Mouse (Mus musculus): ENCODE measurements around the gene Spint5. TPM values are rescaled to one million over a fixed set of nuclear protein-coding genes. Genes with fewer than 3 reads are reported as not detected.
A peak's percentile ranks its signal among the peaks of the same experiment; 100 is the strongest.

The Spint5 gene
- polyA plus RNA-seq, 1 experiment from 2014 or later = not detected

DNA sequence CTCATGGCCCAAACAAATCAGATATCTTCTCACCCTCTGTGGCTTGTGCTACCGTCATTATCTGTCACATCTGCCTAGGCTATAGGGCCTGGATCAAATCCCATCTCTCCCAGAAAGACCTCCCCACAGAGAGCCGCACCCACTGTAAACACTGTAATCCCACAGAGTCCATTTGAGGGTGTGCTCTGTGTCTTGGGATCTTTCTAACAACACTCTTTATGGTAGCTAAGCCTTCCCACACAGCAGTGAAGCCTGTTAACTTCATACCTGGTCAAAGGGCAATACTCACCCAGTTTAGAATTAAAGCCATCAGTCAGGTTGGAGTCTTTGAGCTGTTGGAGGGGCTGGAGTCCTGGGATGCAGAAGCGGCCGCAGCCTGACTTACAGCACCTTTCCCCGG, 16.6 kb downstream of the Spint5 start:
- Histone ChIP-seq H3K4me1 (ENCODE audit: control insufficient read depth, insufficient read depth, low read length) (no peaks in the 10 kb centered on the region), H3K9ac (replicated peaks; ENCODE audit: low read depth, low read length) (no peak overlapping the region), H3K27ac (ENCODE audit: low read depth, low read length) (no peak overlapping the region), H3K36me3 (ENCODE audit: control insufficient read depth, insufficient read depth, low read length) (no peaks in the 10 kb centered on the region), H3K4me3 (ENCODE audit: low read depth, low read length) (no peak overlapping the region), H3K9me3 (ENCODE audit: control insufficient read depth, low read length) (no peaks in the 10 kb centered on the region), H3K4me2 (ENCODE audit: low read depth, low read length) (no peak overlapping the region), H3K27me3 (ENCODE audit: control insufficient read depth, insufficient read depth, low read length) (no peaks in the 10 kb centered on the region)
- ATAC-seq (ENCODE audit: low read depth) = no peak
- 82% methylated on average over 5 of the region's 5 CpGs for WGBS

DNA sequence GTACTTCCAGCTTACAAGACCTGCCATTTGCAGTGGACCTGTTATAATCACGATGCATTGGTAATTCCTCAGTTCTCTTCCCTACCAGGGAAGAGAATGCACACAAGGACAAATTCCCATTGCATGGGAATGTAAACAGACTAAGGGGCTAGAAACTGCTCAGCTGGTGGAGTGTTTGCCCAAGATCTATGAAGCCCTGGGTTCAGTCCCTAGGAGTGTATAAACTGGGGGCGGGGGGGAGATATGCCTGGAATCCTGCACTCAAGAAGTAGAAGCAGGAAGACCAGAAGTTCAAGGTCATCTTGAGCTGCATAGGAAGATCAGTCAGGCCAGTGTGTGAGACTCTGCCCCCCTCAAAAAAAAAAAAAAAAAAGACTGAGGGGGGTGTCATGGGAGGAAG, 18.2 kb downstream of the Spint5 start:
- Histone ChIP-seq H3K4me2 (ENCODE audit: low read depth, low read length) (no peak overlapping the region), H3K4me1 (ENCODE audit: control insufficient read depth, insufficient read depth, low read length) (no peaks in the 10 kb centered on the region), H3K27ac (ENCODE audit: low read depth, low read length) (no peak overlapping the region), H3K36me3 (ENCODE audit: control insufficient read depth, insufficient read depth, low read length) (no peaks in the 10 kb centered on the region), H3K4me3 (ENCODE audit: low read depth, low read length) (no peak overlapping the region), H3K27me3 (ENCODE audit: control insufficient read depth, insufficient read depth, low read length) (no peaks in the 10 kb centered on the region), H3K9ac (replicated peaks; ENCODE audit: low read depth, low read length) (no peak overlapping the region), H3K9me3 (ENCODE audit: control insufficient read depth, low read length) (no peaks in the 10 kb centered on the region)
- ATAC-seq (ENCODE audit: low read depth) = no peak
- 76% methylated on average over 2 of the region's 2 CpGs for WGBS

DNA sequence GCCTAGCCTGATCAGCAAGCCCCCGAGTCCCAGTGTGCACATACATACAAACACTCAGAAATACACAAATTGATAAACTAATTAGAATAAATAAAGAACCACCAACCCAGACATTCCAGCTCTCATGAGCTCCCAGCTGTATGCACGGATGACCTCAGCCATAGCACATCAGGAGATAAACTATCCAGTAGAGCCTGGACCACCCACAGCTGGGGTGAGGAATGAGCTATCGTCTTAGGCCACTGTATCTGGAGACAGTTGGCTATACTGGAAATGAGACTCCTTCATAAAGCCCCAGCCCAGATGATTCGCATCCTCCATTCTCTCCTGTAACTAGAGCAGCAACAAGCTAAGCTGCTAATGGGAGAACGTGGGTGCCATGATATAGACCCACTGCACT, 19.7 kb downstream of the Spint5 start:
- Histone ChIP-seq H3K9ac (replicated peaks; ENCODE audit: low read depth, low read length) (no peak overlapping the region), H3K27ac (ENCODE audit: low read depth, low read length) (no peak overlapping the region), H3K9me3 (ENCODE audit: control insufficient read depth, low read length) (no peaks in the 10 kb centered on the region), H3K4me1 (ENCODE audit: control insufficient read depth, insufficient read depth, low read length) (no peaks in the 10 kb centered on the region), H3K36me3 (ENCODE audit: control insufficient read depth, insufficient read depth, low read length) (no peaks in the 10 kb centered on the region), H3K4me2 (ENCODE audit: low read depth, low read length) (no peak overlapping the region), H3K27me3 (ENCODE audit: control insufficient read depth, insufficient read depth, low read length) (no peaks in the 10 kb centered on the region), H3K4me3 (ENCODE audit: low read depth, low read length) (no peak overlapping the region)
- ATAC-seq (ENCODE audit: low read depth) = no peak
- 86% methylated on average over 5 of the region's 5 CpGs for WGBS

DNA sequence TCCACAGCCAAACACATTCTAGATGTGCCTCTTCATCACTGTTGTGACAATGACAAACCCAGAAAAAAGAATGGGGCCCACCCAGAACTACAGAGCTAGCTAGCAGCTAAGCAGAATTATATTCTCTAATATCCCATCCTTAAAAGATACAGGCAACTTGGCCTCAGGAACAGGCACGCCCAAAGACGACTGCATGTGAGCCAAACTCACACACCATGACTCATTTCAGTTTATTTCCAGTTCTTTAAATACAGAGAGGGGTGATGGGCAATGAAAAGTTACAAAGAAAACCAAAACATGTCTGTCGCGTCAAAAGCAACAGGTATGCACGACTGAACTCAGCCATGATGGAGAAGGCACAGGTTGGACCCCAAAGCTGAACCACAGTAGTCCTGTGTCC, 20.3 kb downstream of the Spint5 start:
- Histone ChIP-seq H3K4me2 (ENCODE audit: low read depth, low read length) (no peak overlapping the region), H3K9ac (replicated peaks; ENCODE audit: low read depth, low read length) (no peak overlapping the region), H3K9me3 (ENCODE audit: control insufficient read depth, low read length) (no peaks in the 10 kb centered on the region), H3K36me3 (ENCODE audit: control insufficient read depth, insufficient read depth, low read length) (no peaks in the 10 kb centered on the region), H3K4me3 (ENCODE audit: low read depth, low read length) (no peak overlapping the region), H3K27ac (ENCODE audit: low read depth, low read length) (no peak overlapping the region), H3K27me3 (ENCODE audit: control insufficient read depth, insufficient read depth, low read length) (no peaks in the 10 kb centered on the region), H3K4me1 (ENCODE audit: control insufficient read depth, insufficient read depth, low read length) (no peaks in the 10 kb centered on the region)
- no peak for ATAC-seq (ENCODE audit: low read depth)
- WGBS = 92% methylated on average over 5 of the region's 5 CpGs

DNA sequence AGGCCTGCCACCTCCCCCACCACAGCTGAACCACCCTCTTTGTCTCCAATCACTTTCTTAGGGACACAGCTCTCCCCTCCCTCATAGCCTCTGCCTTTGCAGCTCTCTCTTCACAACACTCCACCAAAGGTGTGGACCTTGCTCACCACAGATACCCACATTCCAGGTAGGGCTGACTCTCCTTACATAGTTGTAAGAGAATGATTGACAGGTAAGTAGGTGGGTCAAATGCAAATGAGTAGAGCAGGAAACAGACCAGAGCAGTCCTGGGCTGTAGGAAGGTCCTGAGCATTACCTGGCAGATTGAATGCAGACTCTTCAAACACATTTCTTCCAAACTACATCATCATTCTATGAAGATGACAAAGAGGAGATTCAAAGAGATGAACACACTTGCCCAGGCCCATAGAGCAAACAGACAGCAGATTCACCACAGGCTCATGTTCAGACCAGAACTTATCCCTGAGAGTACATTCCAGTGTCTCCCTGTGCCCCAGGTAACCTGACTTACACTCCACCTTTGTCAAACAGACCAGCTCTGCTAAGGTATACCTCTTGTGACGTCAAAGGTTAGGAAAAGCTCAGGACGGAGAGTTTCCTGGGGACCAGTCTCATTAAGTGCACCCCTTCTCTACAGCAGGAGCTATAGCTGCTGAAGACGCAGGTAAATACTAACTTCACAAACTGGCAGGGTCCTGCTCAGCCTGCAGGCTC, 22.4 kb downstream of the Spint5 start:
- no peaks in the 10 kb centered on the region for H3K4me1 ChIP-seq (ENCODE audit: control insufficient read depth, insufficient read depth, low read length)
- no peak overlapping the region for H3K4me2 ChIP-seq (ENCODE audit: low read depth, low read length)
- H3K9ac ChIP-seq (replicated peaks; ENCODE audit: low read depth, low read length) = no peak overlapping the region
- no peak overlapping the region for H3K4me3 ChIP-seq (ENCODE audit: low read depth, low read length)
- WGBS = 73% methylated on average over 3 of the region's 3 CpGs
- H3K36me3 ChIP-seq (ENCODE audit: control insufficient read depth, insufficient read depth, low read length) = no peaks in the 10 kb centered on the region
- ATAC-seq (ENCODE audit: low read depth) = no peak
- no peaks in the 10 kb centered on the region for H3K9me3 ChIP-seq (ENCODE audit: control insufficient read depth, low read length)
- H3K27me3 ChIP-seq (ENCODE audit: control insufficient read depth, insufficient read depth, low read length) = no peaks in the 10 kb centered on the region
- no peak overlapping the region for H3K27ac ChIP-seq (ENCODE audit: low read depth, low read length)

DNA sequence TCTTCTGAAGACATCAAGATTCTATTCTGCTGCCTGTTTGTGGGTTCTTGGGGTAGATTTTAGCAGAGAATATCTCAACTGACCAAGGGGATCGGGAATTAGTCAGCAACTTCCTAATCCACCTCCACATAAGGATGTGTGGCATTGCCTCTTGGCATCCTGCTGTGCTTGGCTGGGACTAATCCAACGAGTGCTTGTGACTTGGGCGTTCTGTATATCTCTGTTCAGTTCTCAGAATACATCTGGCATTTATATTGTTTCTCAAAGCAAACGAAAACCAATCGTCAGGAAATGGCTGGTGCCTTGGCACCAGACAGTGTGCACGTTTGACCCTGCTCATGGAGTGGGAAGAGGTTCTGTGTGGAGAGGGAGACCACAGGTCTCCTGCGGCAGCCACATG, 24.8 kb downstream of the Spint5 start:
- no peaks in the 10 kb centered on the region for H3K9me3 ChIP-seq (ENCODE audit: control insufficient read depth, low read length)
- no peaks in the 10 kb centered on the region for H3K36me3 ChIP-seq (ENCODE audit: control insufficient read depth, insufficient read depth, low read length)
- H3K4me3 ChIP-seq (ENCODE audit: low read depth, low read length) = no peak overlapping the region
- no peak for ATAC-seq (ENCODE audit: low read depth)
- 72% methylated on average over 7 of the region's 7 CpGs for WGBS
- peaks cover under 1% of the 10 kb centered on the region for H3K4me1 ChIP-seq (ENCODE audit: control insufficient read depth, insufficient read depth, low read length)
- no peak overlapping the region for H3K4me2 ChIP-seq (ENCODE audit: low read depth, low read length)
- no peak overlapping the region for H3K9ac ChIP-seq (replicated peaks; ENCODE audit: low read depth, low read length)
- H3K27me3 ChIP-seq (ENCODE audit: control insufficient read depth, insufficient read depth, low read length) = no peaks in the 10 kb centered on the region
- H3K27ac ChIP-seq (ENCODE audit: low read depth, low read length) = no peak overlapping the region

DNA sequence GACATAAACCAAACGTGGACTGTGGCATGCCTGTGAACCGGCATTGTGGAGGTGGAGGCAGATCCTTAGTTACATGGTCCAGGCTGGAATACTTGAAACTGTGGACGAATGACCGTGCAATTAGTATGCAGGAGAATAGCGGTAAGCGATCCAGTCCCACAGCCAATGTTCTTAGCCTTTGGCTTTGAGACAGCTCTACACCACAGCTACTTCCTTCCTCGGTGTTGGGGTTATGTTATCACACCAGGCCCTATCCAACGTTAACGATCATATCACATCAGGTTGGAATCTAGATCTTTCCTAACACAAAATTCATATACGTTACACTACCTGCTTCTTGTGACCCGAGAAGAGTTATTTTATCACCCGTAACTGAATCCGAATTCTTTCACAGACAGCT, 29.9 kb downstream of the Spint5 start:
- no peaks in the 10 kb centered on the region for H3K9me3 ChIP-seq (ENCODE audit: control insufficient read depth, low read length)
- WGBS = 76% methylated on average over 13 of the region's 13 CpGs
- H3K4me2 ChIP-seq (ENCODE audit: low read depth, low read length) = peak overlapping the region; percentile 67
- no peaks in the 10 kb centered on the region; the same call in 1 of the 2 replicates for H3K27me3 ChIP-seq (ENCODE audit: control insufficient read depth, insufficient read depth, low read length)
- peaks cover 10% of the 10 kb centered on the region; the same call in 1 of the 2 replicates for H3K36me3 ChIP-seq (ENCODE audit: control insufficient read depth, insufficient read depth, low read length)
- ATAC-seq (ENCODE audit: low read depth) = no peak
- H3K4me1 ChIP-seq (ENCODE audit: control insufficient read depth, insufficient read depth, low read length) = peaks cover 21% of the 10 kb centered on the region
- H3K27ac ChIP-seq (ENCODE audit: low read depth, low read length) = no peak overlapping the region
- peak overlapping the region; percentile 92; the same call in 1 of the 2 replicates for H3K9ac ChIP-seq (replicated peaks; ENCODE audit: low read depth, low read length)
- H3K4me3 ChIP-seq (ENCODE audit: low read depth, low read length) = peak overlapping the region; percentile 87

DNA sequence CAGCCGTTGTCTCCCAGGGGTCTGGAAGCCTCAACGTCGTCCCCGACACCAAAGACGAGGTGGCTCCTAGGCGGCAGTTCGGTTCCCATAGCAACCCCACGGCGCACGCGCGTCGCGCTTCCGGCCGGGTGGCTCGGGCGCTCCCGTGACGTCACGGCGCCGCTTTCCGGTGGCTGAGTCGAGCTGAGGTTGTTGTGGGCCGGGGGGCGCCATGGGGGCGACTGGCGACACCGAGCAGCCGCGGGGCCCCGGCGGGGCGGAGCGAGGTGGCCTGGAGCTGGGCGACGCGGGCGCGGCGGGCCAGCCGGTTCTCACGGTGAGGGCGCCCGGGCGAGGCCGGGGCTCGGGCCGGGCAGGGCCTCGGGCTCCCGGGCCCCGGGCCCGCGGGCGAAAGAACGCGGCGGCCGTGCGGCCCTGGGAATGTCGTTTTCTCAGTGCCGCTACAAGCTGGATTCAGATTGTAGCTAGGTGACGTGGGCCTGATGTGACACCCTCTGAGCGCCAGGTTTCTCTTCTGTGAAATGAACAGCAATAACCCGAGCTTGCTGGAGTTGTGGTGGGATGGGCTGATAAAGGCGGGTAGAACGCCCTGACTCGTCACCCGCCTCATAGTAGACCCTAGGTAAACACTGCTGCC, 30.9 kb downstream of the Spint5 start, which contains the start of the genes Wfdc3 and Dnttip1:
TSS of gene Wfdc3 (minus strand) at position 89 of the 637 bp plus-strand sequence.
TSS of gene Dnttip1 (plus strand) at position 141 of the 637 bp plus-strand sequence.
- Histone ChIP-seq H3K4me3 (ENCODE audit: low read depth, low read length) (peak within 1 kb of the TSS; percentile 87), H3K27me3 (ENCODE audit: control insufficient read depth, insufficient read depth, low read length) (no peaks in the 10 kb centered on the region; the same call in 1 of the 2 replicates), H3K4me2 (ENCODE audit: low read depth, low read length) (peak within 1 kb of the TSS; percentile 67), H3K4me1 (ENCODE audit: control insufficient read depth, insufficient read depth, low read length) (peaks cover 21% of the 10 kb centered on the region), H3K27ac (ENCODE audit: low read depth, low read length) (peak within 1 kb of the TSS; percentile 74), H3K9ac (replicated peaks; ENCODE audit: low read depth, low read length) (peak within 1 kb of the TSS; percentile 92), H3K9me3 (ENCODE audit: control insufficient read depth, low read length) (no peaks in the 10 kb centered on the region), H3K36me3 (ENCODE audit: control insufficient read depth, insufficient read depth, low read length) (peaks cover 10% of the 10 kb centered on the region; the same call in 1 of the 2 replicates)
- under 1% methylated on average over 62 of the region's 70 CpGs for WGBS
- peak; percentile 92 for ATAC-seq (ENCODE audit: low read depth)

DNA sequence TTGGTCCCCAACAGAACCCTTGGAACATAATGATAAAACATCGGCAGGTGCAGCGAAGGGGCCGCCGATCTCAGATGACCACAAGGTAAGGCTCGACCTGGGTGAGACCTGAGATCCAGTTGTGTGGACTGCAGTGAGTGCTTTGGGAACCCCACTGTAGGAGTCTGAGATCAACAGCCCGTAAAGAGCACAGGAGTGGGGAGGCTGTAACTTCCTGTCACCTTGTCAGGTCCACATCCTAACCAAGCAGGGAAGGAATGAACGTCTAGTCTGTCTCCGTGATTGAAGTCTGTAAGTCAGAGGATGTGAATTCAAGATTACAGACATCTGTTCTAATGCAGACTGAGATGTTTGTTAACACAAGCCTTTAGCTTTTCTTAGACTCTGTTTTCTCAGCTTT, 31.6 kb downstream of the Spint5 start:
- H3K4me1 ChIP-seq (ENCODE audit: control insufficient read depth, insufficient read depth, low read length) = peaks cover 21% of the 10 kb centered on the region
- 63% methylated on average over 8 of the region's 8 CpGs for WGBS
- H3K9me3 ChIP-seq (ENCODE audit: control insufficient read depth, low read length) = no peaks in the 10 kb centered on the region
- no peak for ATAC-seq (ENCODE audit: low read depth)
- H3K9ac ChIP-seq (replicated peaks; ENCODE audit: low read depth, low read length) = peak overlapping the region; percentile 92
- no peak overlapping the region for H3K27ac ChIP-seq (ENCODE audit: low read depth, low read length)
- peaks cover 15% of the 10 kb centered on the region; the same call in 1 of the 2 replicates for H3K36me3 ChIP-seq (ENCODE audit: control insufficient read depth, insufficient read depth, low read length)
- H3K4me2 ChIP-seq (ENCODE audit: low read depth, low read length) = peak overlapping the region; percentile 67
- no peaks in the 10 kb centered on the region; the same call in 1 of the 2 replicates for H3K27me3 ChIP-seq (ENCODE audit: control insufficient read depth, insufficient read depth, low read length)
- H3K4me3 ChIP-seq (ENCODE audit: low read depth, low read length) = peak overlapping the region; percentile 87
